Mouse (Mus musculus): Measurements from ENCODE around the gene Phactr4. TPM values are rescaled to one million over a fixed set of nuclear protein-coding genes. Genes with fewer than 3 reads are reported as not detected.

Phactr4 gene
- total RNA-seq, 2 experiments from 2014 or later: 30.2 to 37.6 TPM

GRCm38 (mm10) chr4:132411322-132412094 is 10.8 kb downstream of the Phactr4 start:
- DNase-seq: peak; percentile 39

GRCm38 (mm10) chr4:132409587-132410229 is 12.6 kb downstream of the Phactr4 start:
- DNase-seq: no peak

- DNase-seq: peak; percentile 25
These were observed 15.7 kb downstream of the Phactr4 start for GRCm38 (mm10) chr4:132406393-132407189.

- DNase-seq: no peak
These were observed 17.7 kb downstream of the Phactr4 start for GRCm38 (mm10) chr4:132404588-132404987.

- no peak for DNase-seq
These were observed 19.1 kb downstream of the Phactr4 start for GRCm38 (mm10) chr4:132403063-132403660.

GRCm38 (mm10) chr4:132401016-132401415 is 21.3 kb downstream of the Phactr4 start:
- DNase-seq: no peak

- no peak for DNase-seq
These were observed 23.4 kb downstream of the Phactr4 start for GRCm38 (mm10) chr4:132398863-132399262.

- peak; percentile 85 for DNase-seq
These were observed 24.1 kb downstream of the Phactr4 start for GRCm38 (mm10) chr4:132398045-132398774.

- DNase-seq: no peak
These were observed 25.2 kb downstream of the Phactr4 start for GRCm38 (mm10) chr4:132397120-132397519.

GRCm38 (mm10) chr4:132396251-132396650 is 26.0 kb downstream of the Phactr4 start:
- DNase-seq: no peak

GRCm38 (mm10) chr4:132391063-132391740 is 31.1 kb downstream of the Phactr4 start:
- no peak for DNase-seq

- no peak for DNase-seq
These were observed 33.0 kb downstream of the Phactr4 start for GRCm38 (mm10) chr4:132389302-132389701.

- DNase-seq: peak; percentile 29
These were observed 34.7 kb downstream of the Phactr4 start for GRCm38 (mm10) chr4:132387617-132388016.

- peak; percentile 31 for DNase-seq
These were observed 35.4 kb downstream of the Phactr4 start for GRCm38 (mm10) chr4:132386846-132387245.

- DNase-seq: no peak
These were observed 36.4 kb downstream of the Phactr4 start for GRCm38 (mm10) chr4:132385771-132386410.

- DNase-seq: no peak
These were observed 38.8 kb downstream of the Phactr4 start for GRCm38 (mm10) chr4:132383455-132383854.

GRCm38 (mm10) chr4:132382296-132382695 is 40.0 kb downstream of the Phactr4 start:
- DNase-seq: no peak

- DNase-seq: no peak
These were observed 41.2 kb downstream of the Phactr4 start for GRCm38 (mm10) chr4:132380965-132381616.

- DNase-seq: no peak
These were observed 48.5 kb downstream of the Phactr4 start for GRCm38 (mm10) chr4:132373820-132374219.

All from heart, postnatal 4 days (tissue).